Mouse (Mus musculus) mammary gland, adult 2 months (tissue): ENCODE measurements around the gene Arf1. TPM values are rescaled to one million over a fixed set of nuclear protein-coding genes. Genes with fewer than 3 reads are reported as not detected.

ENCODE experiments used
- polyA plus RNA-seq: library from polyadenylated mRNA; depleted of rRNA; stranded (reverse); fragments of >200 nt; gene quantifications from 2 replicates; pipeline ENCODE4 v1.2.3, GENCODE M21; 2012; ENCODE audit warnings: low replicate concordance; rRNA removed

Arf1 gene
- 417 and 451 TPM in 2 replicates for polyA plus RNA-seq

DNA sequence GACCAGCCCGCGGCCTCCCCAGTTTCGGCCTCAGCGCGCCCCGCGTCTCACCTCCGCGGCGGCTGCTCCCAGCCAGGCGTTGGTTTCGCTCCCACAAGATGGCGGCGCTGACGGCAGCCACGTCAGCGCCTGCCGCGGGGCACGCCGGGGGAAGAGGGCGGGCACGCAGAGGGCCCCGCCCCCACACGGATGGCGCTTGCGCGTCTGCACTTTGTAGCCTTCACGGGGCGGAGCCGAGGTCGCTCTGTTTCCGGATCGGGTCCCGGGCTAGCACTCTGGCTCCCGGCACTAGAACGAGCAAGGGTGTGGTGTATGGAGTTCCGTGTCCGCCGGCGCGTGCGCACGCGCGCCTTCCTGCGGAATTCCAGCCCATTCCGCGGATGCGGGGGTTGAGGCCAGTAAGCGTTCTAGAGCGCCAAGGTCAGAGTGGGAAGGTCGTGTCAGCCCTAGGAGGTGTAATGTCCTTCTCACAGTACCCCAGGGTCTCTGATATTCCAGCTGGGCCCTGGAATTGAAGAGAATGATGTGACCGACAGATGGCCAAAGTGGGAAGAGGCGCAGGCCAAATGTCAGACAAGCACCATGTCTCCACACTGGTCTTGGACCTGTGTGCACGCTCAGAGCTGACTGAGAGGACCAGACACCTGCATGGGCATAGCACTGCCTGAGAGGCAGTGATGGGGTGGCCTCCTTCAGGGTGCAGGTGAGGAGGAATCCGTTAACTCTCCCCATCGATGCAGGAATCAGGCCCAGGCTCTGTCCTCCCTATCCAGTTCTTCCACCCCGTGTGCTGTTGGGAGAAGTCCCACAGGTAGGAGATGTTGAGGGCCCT, at the start of gene Arf1:
Arf1 (minus strand) TSS at position 149 of the 832 bp plus-strand sequence.

GRCm38 (mm10) chr11:59208153-59208831, 19.8 kb downstream of the Arf1 start, which contains the start of gene 2310033P09Rik:
TSS of gene 2310033P09Rik (plus strand) at chr11:59208321.

DNA sequence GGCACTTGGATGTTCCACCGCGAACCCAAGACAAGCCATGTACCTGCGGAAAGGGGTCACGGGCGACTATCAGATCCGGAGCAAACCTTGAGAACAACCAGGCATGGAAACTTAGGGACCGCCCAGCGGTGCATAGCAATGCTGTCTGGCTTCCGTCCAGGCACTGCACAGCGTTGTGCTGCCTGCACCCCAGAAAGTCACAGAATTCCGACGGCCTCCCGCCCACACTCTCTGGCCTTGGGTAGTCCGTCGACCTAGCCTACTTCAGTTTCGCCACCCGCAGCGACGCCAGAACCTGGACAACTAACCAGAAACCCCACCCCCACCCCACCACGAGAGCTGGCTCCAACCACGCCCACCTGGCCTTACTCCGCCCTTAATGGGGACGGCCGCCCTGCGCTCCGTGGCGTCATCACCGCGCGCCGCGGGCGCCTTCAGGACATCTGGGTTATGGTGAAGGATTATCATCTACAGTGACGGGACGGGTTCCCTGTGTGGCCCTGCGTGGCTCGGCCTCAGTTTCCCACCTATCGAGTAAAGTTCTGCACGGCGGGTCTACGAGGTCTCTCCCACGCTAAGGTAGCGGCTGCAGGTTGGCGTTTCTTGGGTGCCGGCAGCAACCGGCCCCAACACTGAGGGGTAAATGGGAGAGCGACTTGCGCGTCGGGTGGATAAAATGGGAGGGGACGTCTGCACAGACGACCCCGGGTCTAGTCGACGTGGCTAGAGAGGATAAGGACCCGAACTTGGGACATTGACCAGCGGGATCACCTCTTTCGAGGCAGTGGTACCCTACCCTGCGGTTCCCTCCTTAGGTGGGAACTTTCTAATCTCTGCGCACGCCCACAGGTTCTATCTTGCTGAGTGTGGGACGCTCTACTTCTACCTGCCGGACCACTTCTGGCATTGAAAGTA, 25.7 kb downstream of the Arf1 start, which contains the start of gene Mrpl55:
Mrpl55 (plus strand) TSS at position 406 of the 915 bp plus-strand sequence.

DNA sequence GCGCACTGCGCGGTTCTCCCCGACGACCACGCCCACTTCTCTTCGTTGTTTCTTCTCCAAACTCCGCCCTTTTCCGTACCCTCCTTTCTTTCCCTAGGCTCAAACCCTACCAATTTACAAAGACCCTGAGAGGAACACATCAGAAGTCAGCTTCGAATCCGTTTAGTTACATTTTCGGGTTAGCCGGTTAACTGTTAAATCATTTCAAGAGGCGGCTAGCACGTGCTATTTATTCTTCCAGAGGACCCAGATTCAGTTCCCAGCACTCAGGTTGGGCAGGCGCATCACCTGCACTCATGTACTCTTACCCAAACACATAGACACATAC, 36.0 kb downstream of the Arf1 start, which contains the start of gene Guk1:
Guk1 (minus strand) TSS at position 154 of the 328 bp plus-strand sequence.

GRCm38 (mm10) chr11:59182864-59183331, 45.2 kb downstream of the Arf1 start, which contains the start of gene Gjc2:
TSS of gene Gjc2 (minus strand) at chr11:59183213.

GRCm38 (mm10) chr11:59163255-59164236, 64.5 kb downstream of the Arf1 start, which contains the start of gene Iba57:
TSS of gene Iba57 (minus strand) at chr11:59163739.

Other genes with a start within 250 kb of the Arf1 start
- gene Obscn, start 91.9 kb downstream of the Arf1 start, polyA plus RNA-seq, result 1.3 and 104 TPM in 2 replicates
- gene Iba57, start 64.5 kb downstream of the Arf1 start, polyA plus RNA-seq, result 5.2 and 6.4 TPM in 2 replicates
- gene Gjc2, start 45.1 kb downstream of the Arf1 start, polyA plus RNA-seq, result 1.1 and 1.7 TPM in 2 replicates
- gene Guk1, start 36.1 kb downstream of the Arf1 start, polyA plus RNA-seq, result 67.8 and 99.7 TPM in 2 replicates
- gene Mrpl55, start 25.8 kb downstream of the Arf1 start, polyA plus RNA-seq, result 50.8 and 54.3 TPM in 2 replicates
- 16.8 and 18.6 TPM in 2 replicates for gene 2310033P09Rik, start 19.9 kb downstream of the Arf1 start, polyA plus RNA-seq
- gene Wnt3a, start 62.5 kb upstream of the Arf1 start, polyA plus RNA-seq, result not detected in 2 replicates
- gene Wnt9a, start 78.7 kb upstream of the Arf1 start, polyA plus RNA-seq, result 6.2 and 6.4 TPM in 2 replicates
- not detected in 2 replicates for gene Prss38, start 147.4 kb upstream of the Arf1 start, polyA plus RNA-seq
- 5.9 and 6.2 TPM in 2 replicates for gene Jmjd4, start 221.8 kb upstream of the Arf1 start, polyA plus RNA-seq
- 31.1 and 54.7 TPM in 2 replicates for gene Snap47, start 222.9 kb upstream of the Arf1 start, polyA plus RNA-seq
- 0.39 and 1.1 TPM in 2 replicates for gene Zfp867, start 244.2 kb upstream of the Arf1 start, polyA plus RNA-seq